21 mouse cellular contexts compared by ENCODE assay signal in the genomic region with DNA sequence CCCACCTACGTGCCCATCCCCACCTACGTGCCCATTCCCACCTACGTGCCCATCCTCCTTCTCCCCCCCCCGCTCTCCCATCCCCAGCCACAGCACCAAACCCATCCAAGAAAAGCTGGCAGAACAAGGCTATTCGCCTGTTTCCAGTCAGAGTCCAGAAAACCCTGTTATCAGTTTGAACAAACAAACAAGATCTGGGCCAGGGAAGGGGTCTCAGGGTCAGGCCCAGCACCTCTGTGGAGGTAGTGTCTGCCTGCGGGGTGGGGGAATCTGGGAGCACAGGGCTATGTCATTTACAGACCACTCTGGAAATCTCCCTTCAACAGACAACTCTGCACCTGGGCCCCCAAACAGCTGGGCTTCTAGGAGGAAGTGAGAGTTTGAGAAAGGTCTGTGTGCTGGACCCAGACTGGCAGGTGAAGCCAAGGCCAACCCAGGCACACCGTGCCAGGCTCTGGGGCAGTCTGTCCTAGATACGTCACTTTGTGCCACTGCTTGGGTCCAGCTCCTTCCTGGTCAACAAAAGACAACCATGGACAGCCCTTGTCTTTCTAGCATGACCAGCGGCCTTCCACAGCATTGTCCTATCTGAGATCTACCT. TPM values are rescaled to one million over a fixed set of nuclear protein-coding genes. Genes with fewer than 3 reads are reported as not detected.
"Had no signal": no experiment of that assay in that cellular context is flagged by ENCODE, and none has a peak within 500 bp of the region (broad histone marks: within the 10 kb centered on the region; RNA-seq: fewer than 3 reads in every experiment).

No protein-coding gene starts in this region.

- H3K4me2 ChIP-seq: limb, embryonic 13.5 days; lung, embryonic 14.5 days; midbrain, embryonic 12.5 days; neural tube, embryonic 13.5 days had no signal

- H3K36me3 ChIP-seq: midbrain, embryonic 12.5 days; neural tube, embryonic 13.5 days had no signal

- DNase-seq: kidney, adult 18-20 months; kidney, adult 9 months; kidney, postnatal 14 days; kidney, postnatal 4 days; liver; liver, postnatal 0 days; lung, embryonic 14.5 days; right cerebral cortex, adult 18-20 months; right cerebral cortex, postnatal 14 days; right cerebral cortex, postnatal 4 days; thymus, adult 18-20 months; thymus, postnatal 36 days had no signal

- H3K9me3 ChIP-seq: limb, embryonic 10.5 days; limb, embryonic 13.5 days; midbrain, embryonic 12.5 days; neural tube, embryonic 13.5 days had no signal

- H3K4me3 ChIP-seq: limb, embryonic 10.5 days; limb, embryonic 13.5 days; midbrain, embryonic 12.5 days; myocyte; neural tube, embryonic 13.5 days had no signal

- H3K27me3 ChIP-seq: limb, embryonic 13.5 days had no signal

- H3K9ac ChIP-seq: limb, embryonic 13.5 days; liver, embryonic 14.5 days; liver, postnatal 0 days; lung, embryonic 14.5 days; midbrain, embryonic 12.5 days; neural tube, embryonic 13.5 days had no signal

- H3K27ac ChIP-seq: limb, embryonic 10.5 days; limb, embryonic 13.5 days; liver, embryonic 14.5 days; macrophage; midbrain, embryonic 12.5 days; neural tube, embryonic 13.5 days had no signal

RNA-seq across cellular contexts. Expression of a gene that starts 7.6 kb away (rescaled TPM):
- total RNA-seq: monocyte, adult 5-6 weeks; neutrophil, adult 5-6 weeks had no signal
- polyA plus RNA-seq: macrophage had no signal
